In the genomic region with DNA sequence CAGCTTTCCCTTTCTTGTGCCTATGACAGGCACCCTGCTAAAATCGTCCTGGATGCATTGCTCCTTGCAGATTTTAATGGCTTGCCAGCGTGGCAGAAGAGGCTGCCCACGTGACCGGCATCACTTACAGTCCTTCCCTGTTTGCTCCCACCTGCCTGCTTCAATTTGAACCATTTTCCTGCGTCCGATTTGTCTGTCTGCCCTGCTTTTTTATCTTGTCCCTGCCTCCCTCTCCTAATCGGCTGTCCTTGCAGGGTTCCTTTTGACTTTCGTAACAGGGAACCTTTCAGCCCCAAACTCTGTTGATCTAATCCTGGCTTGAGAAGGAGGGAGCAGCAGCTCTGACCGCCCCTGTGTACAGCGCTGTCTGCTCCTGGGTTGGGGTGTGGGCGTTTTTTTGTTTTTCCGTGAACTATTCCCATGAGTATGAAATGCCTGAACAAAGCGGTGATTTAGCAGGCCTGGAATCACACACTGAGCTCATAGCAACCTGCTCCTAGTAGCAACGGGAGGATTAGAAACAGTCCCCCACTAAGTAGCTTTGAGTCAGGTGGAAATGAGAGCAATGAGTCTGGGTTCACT, we compare ENCODE assay signal across 8 mouse cellular contexts. TPM values are rescaled to one million over a fixed set of nuclear protein-coding genes. Genes with fewer than 3 reads are reported as not detected.
DNase-seq lines count a peak whose midpoint lies in the region; ATAC-seq and TF ChIP-seq lines count a peak whose summit lies in the region.

No protein-coding gene starts in this region.

- H3K4me1 ChIP-seq in forebrain, embryonic 16.5 days (replicated peaks; ENCODE audit: control insufficient read depth, insufficient read depth, low read length) = peaks cover 14% of the 10 kb centered on the region
- H3K4me1 ChIP-seq in liver, embryonic 16.5 days (ENCODE audit: control insufficient read depth, low read depth, low read length) = peaks cover 33% of the 10 kb centered on the region
- no peaks in the 10 kb centered on the region for H3K4me1 ChIP-seq in stomach, embryonic 14.5 days (ENCODE audit: control insufficient read depth, insufficient read depth, low read length)

- ATAC-seq in forebrain, embryonic 16.5 days = peak; percentile 77
- peak; percentile 33; the same call in 1 of the 2 replicates for ATAC-seq in liver, embryonic 16.5 days (ENCODE audit: low read depth)
- no peak for ATAC-seq in stomach, embryonic 14.5 days (ENCODE audit: insufficient number of reproducible peaks, insufficient read depth, low FRiP score, low read depth)
- ATAC-seq in inflammation-experienced regulatory T-cells, adult 6 months = no peak

- intact Hi-C loops in gastrocnemius, adult 2 months (cut with DNase I) = no loop called here

- WGBS in forebrain, embryonic 16.5 days = under 1% methylated on average over 14 of the region's 14 CpGs
- 29% methylated on average over 14 of the region's 14 CpGs for WGBS in liver, embryonic 16.5 days (ENCODE audit: insufficient replicate concordance)
- 6% methylated on average over 14 of the region's 14 CpGs for WGBS in stomach, embryonic 14.5 days

- peak; percentile 40 for DNase-seq in gastrocnemius, adult 2 months
- DNase-seq in gastrocnemius, postnatal 10 days = no peak
- peak; percentile 82 for DNase-seq in brain, embryonic 14.5 days (ENCODE audit: low read depth)
- DNase-seq in layer of hippocampus, adult 18-20 months (ENCODE audit: low spot score in 2 of 2) = peak; percentile 15 to 47

- peak overlapping the region; percentile 52 for H3K9ac ChIP-seq in forebrain, embryonic 16.5 days (replicated peaks; ENCODE audit: low read depth, low read length)
- H3K9ac ChIP-seq in liver, embryonic 16.5 days (ENCODE audit: low read depth, low read length) = peak overlapping the region; percentile 17; the same call in 1 of the 2 replicates
- 0 out of 2 replicates have a peak overlapping the region, but pooled peaks have one; percentile 10 for H3K9ac ChIP-seq in stomach, embryonic 14.5 days (replicated peaks; ENCODE audit: low read depth, low read length)

- no peaks in the 10 kb centered on the region for H3K36me3 ChIP-seq in forebrain, embryonic 16.5 days (ENCODE audit: control insufficient read depth, insufficient read depth)
- H3K36me3 ChIP-seq in liver, embryonic 16.5 days (ENCODE audit: control insufficient read depth, insufficient read depth) = no peaks in the 10 kb centered on the region
- no peaks in the 10 kb centered on the region for H3K36me3 ChIP-seq in stomach, embryonic 14.5 days (ENCODE audit: control insufficient read depth, insufficient read depth, low read length)

- TF ChIP-seq POLR2A in brain, embryonic 14.5 days (IDR thresholded peaks at IDR 0.05; ENCODE audit: borderline replicate concordance, extremely low read depth, insufficient read depth, insufficient read length, poor library complexity, severe bottlenecking) = no peak

- H3K9me3 ChIP-seq in forebrain, embryonic 16.5 days (ENCODE audit: control insufficient read depth, low read length) = no peaks in the 10 kb centered on the region
- H3K9me3 ChIP-seq in liver, embryonic 16.5 days (replicated peaks; ENCODE audit: control insufficient read depth, low read length) = no peaks in the 10 kb centered on the region
- H3K9me3 ChIP-seq in stomach, embryonic 14.5 days (ENCODE audit: control insufficient read depth, low read depth, low read length) = no peaks in the 10 kb centered on the region

- H3K27ac ChIP-seq in gastrocnemius, adult 2 months = peak overlapping the region; percentile 72
- peak overlapping the region; percentile 31; the same call in 1 of the 2 replicates for H3K27ac ChIP-seq in forebrain, embryonic 16.5 days (ENCODE audit: low read length)
- H3K27ac ChIP-seq in liver, embryonic 16.5 days (ENCODE audit: low read length) = peak overlapping the region; percentile 11; the same call in 1 of the 2 replicates
- no peak overlapping the region for H3K27ac ChIP-seq in stomach, embryonic 14.5 days (ENCODE audit: low read length)

- no peak for TF ChIP-seq CTCF in gastrocnemius, adult 2 months (IDR thresholded peaks at IDR 0.05)
- no peak for TF ChIP-seq CTCF in brain, embryonic 14.5 days (IDR thresholded peaks at IDR 0.05; ENCODE audit: borderline replicate concordance, extremely low read depth, insufficient read depth, insufficient read length)

- H3K27me3 ChIP-seq in forebrain, embryonic 16.5 days (replicated peaks; ENCODE audit: control insufficient read depth, insufficient read depth, low read length) = no peaks in the 10 kb centered on the region
- H3K27me3 ChIP-seq in liver, embryonic 16.5 days (ENCODE audit: control insufficient read depth, insufficient read depth, low read depth, low read length) = no peaks in the 10 kb centered on the region
- no peaks in the 10 kb centered on the region for H3K27me3 ChIP-seq in stomach, embryonic 14.5 days (ENCODE audit: control insufficient read depth, insufficient read depth, low read length)

- peak overlapping the region; percentile 60 for H3K4me3 ChIP-seq in gastrocnemius, adult 2 months
- peak overlapping the region; percentile 32 for H3K4me3 ChIP-seq in forebrain, embryonic 16.5 days (replicated peaks; ENCODE audit: low read length)
- H3K4me3 ChIP-seq in liver, embryonic 16.5 days (ENCODE audit: low read depth, low read length) = peak overlapping the region; percentile 31
- H3K4me3 ChIP-seq in stomach, embryonic 14.5 days (ENCODE audit: low read depth, low read length) = peak overlapping the region; percentile 20

- H3K4me2 ChIP-seq in forebrain, embryonic 16.5 days (ENCODE audit: low read length) = peak overlapping the region; percentile 58
- peak overlapping the region; percentile 46 for H3K4me2 ChIP-seq in liver, embryonic 16.5 days (ENCODE audit: low read depth, low read length)
- H3K4me2 ChIP-seq in stomach, embryonic 14.5 days (replicated peaks; ENCODE audit: low read depth, low read length) = peak overlapping the region; percentile 55

RNA-seq across cellular contexts. Expression of a gene that starts 51.2 kb away (rescaled TPM):
- 10 to 100 TPM; 20.4 to 30.3 TPM for total RNA-seq in gastrocnemius, adult 2 months (2021)
- total RNA-seq in gastrocnemius, postnatal 10 days (2021) = 10 to 100 TPM; 24.3 to 28.0 TPM
- 27.4 and 52.5 TPM in 2 replicates for polyA plus RNA-seq in brain, embryonic 14.5 days (2012; rRNA removed)
- 31.2 and 33.5 TPM in 2 replicates for polyA plus RNA-seq in forebrain, embryonic 16.5 days (2015; fragmentation: Nextera tagmentation; extraction: Ambion mirVana)
- total RNA-seq in layer of hippocampus, adult 18-20 months (2021) = 100 to 1,000 TPM; 101 to 118 TPM
- polyA plus RNA-seq in liver, embryonic 16.5 days (2015; fragmentation: Nextera tagmentation; extraction: Ambion mirVana) = 12.7 and 13.2 TPM in 2 replicates
- 17.0 and 18.8 TPM in 2 replicates for polyA plus RNA-seq in stomach, embryonic 14.5 days (2014; fragmentation: Nextera tagmentation; extraction: Ambion mirVana)
- 10 to 100 TPM; 14.7 to 20.8 (median 15.7) TPM for polyA plus RNA-seq in inflammation-experienced regulatory T-cells, adult 6 months (2017; shearing (Covaris generic))

Comparison
In these comparisons a context has a peak if more than half of its experiments do, and no peak if none do; other contexts are left out.
1. ATAC-seq: peak in forebrain, embryonic 16.5 days (single experiment) and liver, embryonic 16.5 days (single experiment); none in stomach, embryonic 14.5 days (single experiment) and inflammation-experienced regulatory T-cells, adult 6 months (single experiment).
2. Peak in every context shown above with its lines, with median percentiles within 50 percentile points of each other: H3K4me3 ChIP-seq, H3K4me2 ChIP-seq and H3K9ac ChIP-seq.